Mouse (Mus musculus) spleen, adult 12 weeks (tissue): ENCODE data around the gene Olfr78.

ENCODE experiments used
- DNase-seq: peaks from one replicate; pipeline ENCODE4 v3.0.0; 2022; ENCODE audit warnings: low spot score

The Olfr78 gene

DNA sequence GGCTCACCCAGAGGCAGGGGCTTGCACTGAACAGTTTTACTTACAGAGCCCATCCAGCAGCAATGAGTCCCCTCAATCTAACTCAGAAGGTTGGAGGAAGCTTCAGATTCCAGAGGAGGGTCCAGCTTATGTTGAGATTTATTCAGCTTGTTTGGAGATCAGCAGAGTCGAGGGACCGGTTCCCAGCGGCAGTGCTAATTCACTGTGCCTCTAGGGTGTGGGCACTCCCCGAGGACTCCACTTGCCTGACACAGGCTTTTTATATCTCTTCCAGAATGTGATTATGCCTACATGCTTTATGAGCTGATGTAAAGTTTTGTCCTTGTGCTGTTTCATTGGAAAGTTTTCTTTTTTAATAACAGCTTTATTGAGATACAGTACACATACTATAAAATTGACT lies at the start of gene Olfr78, which contains the start of gene Olfr560:
Gene Olfr78, minus strand, starts transcription at position 206 of the 400 bp plus-strand sequence.
Gene Olfr560, minus strand, starts transcription at position 101 of the 400 bp plus-strand sequence.
- no peak for DNase-seq

DNA sequence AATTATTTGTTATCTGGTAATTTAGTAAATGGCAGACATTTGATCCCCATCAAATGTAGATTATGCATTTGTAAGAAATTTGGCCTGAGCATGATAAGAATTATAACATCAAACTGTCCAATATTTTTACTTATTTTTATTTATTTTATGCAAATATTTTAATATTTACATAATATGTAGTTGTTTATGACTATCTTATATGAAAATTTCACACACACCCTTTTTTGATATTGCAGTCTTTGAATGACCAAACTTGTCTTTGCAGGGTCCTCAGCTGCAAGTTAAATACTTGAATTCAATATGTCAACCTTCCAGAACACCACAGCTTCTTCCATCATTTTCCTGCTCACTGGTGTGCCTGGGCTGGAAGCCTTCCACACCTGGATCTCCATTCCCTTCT lies 43.9 kb upstream of the Olfr78 start, which contains the start of gene Olfr564:
Gene Olfr564, plus strand, starts transcription at position 301 of the 400 bp plus-strand sequence.
- DNase-seq, result no peak

DNA sequence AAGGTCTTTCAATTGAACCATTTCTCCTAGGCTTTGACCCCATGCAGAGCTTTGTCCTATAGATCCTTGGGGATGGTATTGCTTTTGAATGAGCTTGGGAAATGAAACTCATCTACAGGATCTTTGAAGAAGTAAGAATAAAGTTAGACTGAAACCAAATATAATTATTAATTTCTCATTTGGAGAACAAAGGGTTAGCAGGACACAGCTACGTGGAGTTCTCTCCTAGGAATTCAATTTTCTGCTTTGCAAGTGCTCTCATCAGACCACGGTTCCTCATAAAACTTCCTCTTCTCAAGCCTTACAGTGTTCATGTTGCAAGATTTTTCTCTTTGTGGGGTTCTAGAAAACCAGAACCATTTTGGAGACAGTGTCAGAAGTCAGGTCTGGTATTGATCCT lies 11.7 kb upstream of the Olfr78 start, which contains the start of gene Olfr561:
Gene Olfr561, plus strand, starts transcription at position 301 of the 400 bp plus-strand sequence.
- DNase-seq, result no peak

DNA sequence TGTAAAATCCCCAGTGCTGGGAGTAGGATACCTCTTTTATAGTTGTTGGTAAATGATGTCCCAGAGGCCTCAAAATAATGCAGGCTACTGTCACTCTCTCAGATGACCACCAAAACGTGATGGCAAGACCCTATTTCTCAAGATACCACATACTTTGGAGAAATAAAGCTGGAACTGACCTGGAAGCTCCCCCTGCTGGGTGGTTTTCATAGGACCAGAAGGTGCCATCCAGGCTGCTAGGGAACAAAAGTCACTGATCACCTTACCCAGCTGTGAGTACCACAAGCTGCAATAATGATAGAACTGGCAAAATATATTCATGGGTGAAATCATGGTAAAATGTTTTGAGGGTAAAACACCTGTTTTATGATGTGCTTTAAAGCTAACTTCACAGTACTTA lies 7.2 kb downstream of the Olfr78 start:
- no peak for DNase-seq

DNA sequence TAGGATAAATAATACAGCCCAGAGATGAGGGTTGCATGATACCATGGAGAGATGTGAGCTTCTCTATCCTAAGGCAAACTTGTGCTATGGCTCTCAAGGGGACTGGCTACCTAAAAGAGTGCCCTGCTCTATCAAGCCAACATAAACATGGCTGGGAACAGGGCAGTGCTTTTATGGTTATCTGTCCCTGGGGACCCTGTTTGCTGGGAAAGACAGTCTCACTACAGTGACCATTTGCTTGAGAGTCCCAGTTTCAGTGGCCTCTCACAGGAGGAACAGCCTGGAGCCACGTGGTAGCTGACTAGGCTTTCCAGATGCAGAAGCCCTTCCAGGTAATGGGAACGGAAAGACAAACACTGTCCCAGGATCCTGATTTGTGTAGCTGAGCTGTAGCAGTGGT lies 21.6 kb downstream of the Olfr78 start:
- no peak for DNase-seq

DNA sequence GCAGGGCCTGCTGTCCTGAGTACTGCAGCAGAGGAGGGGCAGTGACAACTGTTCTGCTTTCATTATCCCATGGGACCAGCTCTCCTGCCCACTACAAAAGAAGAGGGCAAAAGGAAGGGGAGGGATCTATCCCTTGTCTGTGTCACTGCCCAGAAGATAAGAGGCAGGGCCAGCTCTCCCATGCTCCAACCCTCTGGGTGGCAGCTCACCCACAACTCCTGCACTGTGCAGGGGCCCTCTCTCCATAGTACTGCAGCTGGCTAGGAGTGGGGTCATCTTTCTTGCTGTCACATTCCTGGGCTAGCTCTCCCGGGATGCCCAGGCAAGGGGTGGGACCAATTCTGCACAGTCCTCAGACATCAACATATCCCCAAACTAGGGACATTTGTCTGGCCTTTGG lies 25.5 kb downstream of the Olfr78 start:
- no peak for DNase-seq

DNA sequence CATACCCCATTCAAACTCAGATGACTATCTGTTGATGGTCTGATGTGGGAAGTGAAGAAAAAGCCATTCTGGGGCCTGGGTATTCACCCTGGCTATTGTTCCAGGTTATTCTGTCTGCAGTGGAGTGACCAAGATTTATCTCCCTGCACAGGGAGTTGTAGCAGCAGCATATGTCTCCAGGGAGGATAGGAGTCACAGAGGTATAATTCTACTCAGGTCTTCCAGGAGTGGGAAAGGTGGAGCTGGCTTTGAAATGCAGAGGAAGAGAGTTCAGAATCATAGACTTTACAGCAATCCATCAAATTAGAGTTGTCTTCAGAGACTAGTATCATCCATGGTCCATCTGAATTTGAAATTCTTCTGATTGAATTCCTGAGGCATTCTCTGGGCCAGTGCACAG lies 31.9 kb downstream of the Olfr78 start, which contains the start of gene Olfr559:
Gene Olfr559, minus strand, starts transcription at position 101 of the 400 bp plus-strand sequence.
- DNase-seq, result no peak

DNA sequence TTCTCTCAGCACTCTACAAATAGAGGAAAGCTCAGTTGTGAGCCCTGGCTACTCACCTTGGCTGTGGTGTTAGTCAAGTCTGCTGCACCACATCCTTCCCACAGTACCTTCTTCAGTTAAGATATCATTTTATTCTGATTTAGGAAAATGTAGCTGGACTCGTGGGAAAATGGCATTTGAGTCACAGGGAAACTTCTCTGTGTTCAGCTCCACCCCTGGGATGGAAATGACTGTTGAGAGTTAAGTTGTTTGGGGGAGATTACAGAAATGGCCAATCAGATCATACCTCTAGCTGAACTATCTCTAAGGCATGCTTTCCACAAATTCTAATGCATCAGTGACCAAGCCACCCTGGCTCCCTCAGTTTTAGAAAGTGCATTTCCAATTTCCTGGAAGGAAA lies 40.3 kb downstream of the Olfr78 start, which contains the start of gene Olfr33:
Gene Olfr33, minus strand, starts transcription at position 101 of the 400 bp plus-strand sequence.
- no peak for DNase-seq

DNA sequence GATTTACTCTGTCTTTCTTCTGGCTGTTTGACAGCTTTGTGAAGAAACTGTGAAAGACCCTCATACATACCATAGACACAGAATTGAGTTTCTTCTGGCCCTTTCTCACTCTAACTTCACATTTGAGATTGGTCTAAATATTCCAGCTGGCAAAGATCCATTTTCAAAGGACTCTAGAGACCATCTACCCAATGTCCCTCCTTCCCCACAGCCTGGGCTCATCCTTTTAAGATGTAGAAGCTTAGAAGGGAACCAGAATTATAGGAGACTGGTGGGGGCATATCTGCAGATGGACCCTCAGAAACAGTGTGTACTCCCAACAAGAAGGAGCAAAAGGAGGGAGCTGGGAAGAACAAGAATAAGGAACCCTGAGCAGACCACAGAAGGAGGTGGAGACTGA lies 57.4 kb downstream of the Olfr78 start, which contains the start of gene Olfr558:
Gene Olfr558, plus strand, starts transcription at position 301 of the 400 bp plus-strand sequence.
- no peak for DNase-seq

DNA sequence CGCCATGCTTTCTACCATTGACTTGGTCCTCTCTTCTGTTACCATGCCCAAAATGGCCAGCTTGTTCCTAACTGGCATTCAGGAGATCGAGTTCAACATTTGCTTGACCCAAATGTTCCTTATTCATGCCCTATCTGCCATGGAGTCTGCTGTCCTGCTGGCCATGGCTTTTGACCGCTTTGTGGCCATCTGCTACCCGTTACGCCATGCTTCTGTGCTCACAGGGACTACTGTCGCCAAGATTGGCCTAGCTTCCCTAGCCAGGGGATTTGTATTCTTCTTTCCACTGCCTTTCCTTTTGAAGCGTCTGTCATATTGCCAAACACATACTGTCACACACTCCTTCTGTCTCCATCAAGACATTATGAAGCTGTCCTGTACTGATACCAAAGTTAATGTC lies 60.8 kb downstream of the Olfr78 start:
- DNase-seq, result no peak

DNA sequence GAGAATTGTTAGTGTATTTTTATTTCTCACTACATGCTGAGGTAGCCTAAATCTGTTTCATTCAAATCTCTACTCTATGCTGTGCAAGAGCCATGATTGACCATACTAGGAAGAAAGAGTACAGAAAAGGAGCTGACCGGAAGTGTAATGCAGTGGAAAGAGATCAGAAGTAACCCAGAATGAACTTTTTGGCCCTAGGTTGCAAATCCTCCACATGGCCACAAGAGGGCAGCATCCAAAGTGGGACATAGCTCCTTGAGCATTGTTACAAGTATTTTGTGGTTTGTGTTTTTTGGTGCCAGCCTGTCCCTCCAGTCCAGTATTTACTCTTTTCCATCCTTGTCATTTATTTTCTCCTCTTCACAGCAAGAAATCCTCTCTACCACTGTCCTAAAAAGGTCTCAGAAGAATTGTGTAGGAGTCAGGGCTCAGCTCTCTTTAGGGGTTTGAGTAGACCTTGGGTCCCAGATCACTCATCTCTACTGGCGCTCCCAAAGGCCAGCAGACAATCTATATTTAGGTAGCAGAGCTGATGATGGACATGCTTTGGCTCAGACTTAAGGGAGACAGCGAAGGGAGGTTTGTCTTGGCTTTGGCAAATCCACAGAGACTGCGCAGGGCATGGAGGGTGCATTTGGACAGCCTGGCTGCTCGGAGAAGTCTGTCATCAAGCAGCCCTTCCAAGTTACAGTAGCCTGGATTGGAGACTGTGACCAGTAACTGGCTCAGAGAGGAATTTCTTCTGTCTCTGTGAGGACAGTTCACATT lies 63.7 kb downstream of the Olfr78 start, which contains the start of gene Olfr557:
Gene Olfr557, plus strand, starts transcription at position 553 of the 768 bp plus-strand sequence.
- no peak for DNase-seq
